Mouse (Mus musculus): ENCODE data around the gene Enthd1.

GRCm38 (mm10) chr15:80518567-80519223 lies 46.3 kb downstream of the Enthd1 start:
- TF ChIP-seq CTCF (IDR thresholded peaks at IDR 0.05; ENCODE audit: control insufficient read depth, insufficient read depth, low read length): no peak
- TF ChIP-seq POLR2A (IDR thresholded peaks at IDR 0.05; ENCODE audit: borderline replicate concordance, control insufficient read depth, low read depth, low read length): no peak

All from bone marrow, adult 2 months (tissue).